Mouse (Mus musculus) neutrophil, adult 59 days (primary cell): ENCODE measurements around the gene Arhgap10. TPM values are rescaled to one million over a fixed set of nuclear protein-coding genes. Genes with fewer than 3 reads are reported as not detected.

Source experiments
- total RNA-seq, 2 experiments: library from RNA; stranded (reverse); gene quantifications; 1 replicate in 1 of 2; 2 replicates in 1 of 2; pipeline ENCODE4 v1.2.4; 2023

Arhgap10 gene
- total RNA-seq = 10 to 100 TPM in 1 of 2 experiments, 1 to 10 TPM in 1; 7.0 to 10.3 TPM

GRCm38 (mm10) chr8:77517301-77518200 is at the start of gene Arhgap10:
TSS of gene Arhgap10 (minus strand) at chr8:77517953.

GRCm38 (mm10) chr8:77549121-77549706 is 31.5 kb upstream of the Arhgap10 start, which contains the start of gene Prmt9:
TSS of gene Prmt9 (plus strand) at chr8:77549397.

Other genes starting within 250 kb of the Arhgap10 start
- gene Prmt9, start 31.4 kb upstream of the Arhgap10 start, total RNA-seq = 10 to 100 TPM; 17.1 to 19.0 TPM
- 1 to 10 TPM; 4.8 to 7.5 TPM for gene Tmem184c, start 92.7 kb upstream of the Arhgap10 start, total RNA-seq
- gene Ednra, start 206.5 kb upstream of the Arhgap10 start, total RNA-seq = 1 to 10 TPM; 2.7 to 3.2 TPM